Mouse (Mus musculus): ENCODE measurements around the gene Lrba. TPM values are rescaled to one million over a fixed set of nuclear protein-coding genes. Genes with fewer than 3 reads are reported as not detected.

Gene Lrba
- polyA plus RNA-seq, 1 experiment from 2014 or later: 8.8 TPM

- H3K4me2 ChIP-seq (replicated peaks): no peak overlapping the region
- H3K27ac ChIP-seq (replicated peaks): no peak overlapping the region
- WGBS: 57% methylated on average over 3 of the region's 3 CpGs
- H3K4me3 ChIP-seq: no peak overlapping the region
- H3K36me3 ChIP-seq: no peaks in the 10 kb centered on the region
- no peak overlapping the region for H3K9ac ChIP-seq (replicated peaks)
- ATAC-seq (ENCODE audit: low FRiP score, low read depth): no peak
- H3K27me3 ChIP-seq: no peaks in the 10 kb centered on the region
- no peaks in the 10 kb centered on the region for H3K9me3 ChIP-seq
- no peaks in the 10 kb centered on the region for H3K4me1 ChIP-seq
These were observed 426.5 kb downstream of the Lrba start for GRCm38 (mm10) chr3:86651006-86651405.

DNA sequence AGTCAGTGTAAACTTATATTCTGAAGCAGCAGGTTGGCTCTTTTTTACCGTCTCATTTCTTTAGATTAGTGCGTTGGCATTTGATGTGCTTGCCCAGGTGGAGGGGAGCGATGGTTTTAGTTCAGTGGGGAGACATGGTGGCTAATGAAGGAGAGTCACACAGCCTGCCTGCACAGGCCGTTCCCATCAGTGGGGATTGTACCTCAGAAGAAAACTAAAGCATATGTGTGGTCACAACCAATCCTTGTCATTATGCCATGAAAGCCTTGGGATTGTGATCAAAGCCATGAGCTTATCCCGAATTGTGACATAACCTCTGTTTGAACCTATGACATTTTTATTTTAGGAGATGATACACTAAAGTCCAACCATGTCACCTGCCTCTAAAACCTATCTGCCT, 434.8 kb downstream of the Lrba start:
- ATAC-seq (ENCODE audit: low FRiP score, low read depth): no peak
- WGBS: 70% methylated on average over 5 of the region's 5 CpGs

DNA sequence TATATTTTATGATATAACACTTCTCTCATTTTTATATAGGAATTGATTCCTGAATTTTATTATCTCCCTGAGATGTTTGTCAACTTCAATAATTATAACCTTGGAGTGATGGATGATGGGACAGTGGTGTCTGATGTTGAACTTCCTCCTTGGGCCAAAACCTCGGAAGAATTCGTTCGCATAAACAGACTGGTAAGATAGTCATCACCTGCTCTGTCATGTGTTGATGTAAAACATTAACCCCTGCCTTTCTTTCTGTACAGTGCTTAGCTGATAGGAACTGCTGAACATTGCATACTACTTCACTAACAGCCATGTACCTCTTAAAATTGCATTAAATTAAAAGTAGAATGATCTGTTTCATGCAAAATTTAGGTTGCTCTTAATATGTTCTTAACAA, 439.9 kb downstream of the Lrba start:
- no peak for ATAC-seq (ENCODE audit: low FRiP score, low read depth)
- no peak overlapping the region for H3K9ac ChIP-seq (replicated peaks)
- H3K4me1 ChIP-seq: no peaks in the 10 kb centered on the region
- no peaks in the 10 kb centered on the region for H3K27me3 ChIP-seq
- no peaks in the 10 kb centered on the region for H3K36me3 ChIP-seq
- WGBS: 70% methylated on average over 3 of the region's 3 CpGs
- no peak overlapping the region for H3K4me2 ChIP-seq (replicated peaks)
- H3K4me3 ChIP-seq: no peak overlapping the region
- no peaks in the 10 kb centered on the region for H3K9me3 ChIP-seq
- no peak overlapping the region for H3K27ac ChIP-seq (replicated peaks)

More for the DNA sequence above, 434.8 kb downstream of the Lrba start:
- H3K27me3 ChIP-seq: no peaks in the 10 kb centered on the region
- H3K4me1 ChIP-seq: no peaks in the 10 kb centered on the region
- no peaks in the 10 kb centered on the region for H3K9me3 ChIP-seq
- no peaks in the 10 kb centered on the region for H3K36me3 ChIP-seq
- no peak overlapping the region for H3K4me3 ChIP-seq
- H3K4me2 ChIP-seq (replicated peaks): no peak overlapping the region
- no peak overlapping the region for H3K9ac ChIP-seq (replicated peaks)
- H3K27ac ChIP-seq (replicated peaks): no peak overlapping the region

DNA sequence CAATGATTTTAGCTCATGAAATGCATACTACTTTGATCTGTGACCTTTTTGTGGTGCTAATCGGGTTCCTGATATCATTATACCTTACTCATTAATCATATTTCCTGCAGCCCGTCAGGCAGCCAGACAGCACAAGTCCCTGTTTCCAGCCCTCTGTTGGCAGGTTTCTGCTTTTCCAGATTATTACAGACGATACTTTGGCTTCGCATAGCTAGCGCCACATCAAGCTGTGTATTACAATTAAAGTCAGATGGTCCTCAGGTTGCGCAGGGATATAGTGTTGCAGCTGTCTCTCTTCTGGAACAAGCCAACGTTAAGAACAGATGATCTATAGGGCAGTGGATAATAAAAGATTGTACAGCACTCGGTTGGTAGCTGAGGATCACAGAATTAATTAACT, 443.7 kb downstream of the Lrba start:
- H3K27me3 ChIP-seq: no peaks in the 10 kb centered on the region
- no peaks in the 10 kb centered on the region for H3K9me3 ChIP-seq
- H3K4me1 ChIP-seq: no peaks in the 10 kb centered on the region
- H3K4me2 ChIP-seq (replicated peaks): no peak overlapping the region
- 65% methylated on average over 8 of the region's 8 CpGs for WGBS
- H3K4me3 ChIP-seq: no peak overlapping the region
- no peak overlapping the region for H3K9ac ChIP-seq (replicated peaks)
- no peak overlapping the region for H3K27ac ChIP-seq (replicated peaks)
- H3K36me3 ChIP-seq: no peaks in the 10 kb centered on the region
- no peak for ATAC-seq (ENCODE audit: low FRiP score, low read depth)

DNA sequence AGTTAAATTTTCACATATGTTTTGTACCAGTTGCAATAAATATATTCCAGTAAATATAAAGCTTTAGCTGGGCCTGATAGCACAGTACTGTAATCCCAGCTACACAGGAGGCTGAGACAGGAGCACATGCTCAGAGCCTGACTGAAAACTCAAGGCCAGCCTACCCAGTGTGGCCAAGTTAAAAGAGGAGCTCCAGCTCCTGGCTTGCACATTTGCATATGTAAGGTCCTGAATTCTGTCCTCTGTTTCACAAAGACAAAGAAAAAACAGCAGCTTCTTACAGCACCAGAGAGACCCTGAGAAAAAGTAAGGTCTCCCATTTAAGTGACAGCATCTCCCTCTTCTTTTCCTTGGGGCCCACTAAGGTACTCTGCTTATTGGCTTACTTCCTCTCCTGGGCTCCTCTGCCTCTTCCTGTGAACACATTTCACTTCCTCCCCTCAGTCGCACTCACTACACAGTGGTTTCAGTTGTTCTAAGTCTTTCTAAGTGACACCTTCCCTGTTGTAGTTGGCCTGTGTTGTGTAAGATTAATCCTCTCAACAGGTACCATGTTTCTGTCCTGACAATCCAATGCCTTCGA, 453.2 kb downstream of the Lrba start:
- no peaks in the 10 kb centered on the region for H3K27me3 ChIP-seq
- no peak overlapping the region for H3K4me2 ChIP-seq (replicated peaks)
- H3K27ac ChIP-seq (replicated peaks): no peak overlapping the region
- no peaks in the 10 kb centered on the region for H3K9me3 ChIP-seq
- 56% methylated on average over 2 of the region's 2 CpGs for WGBS
- H3K36me3 ChIP-seq: no peaks in the 10 kb centered on the region
- ATAC-seq (ENCODE audit: low FRiP score, low read depth): no peak
- no peak overlapping the region for H3K9ac ChIP-seq (replicated peaks)
- H3K4me3 ChIP-seq: no peak overlapping the region
- H3K4me1 ChIP-seq: no peaks in the 10 kb centered on the region

GRCm38 (mm10) chr3:86687571-86688209, 463.2 kb downstream of the Lrba start:
- peak; percentile 86 for ATAC-seq (ENCODE audit: low FRiP score, low read depth)
- 19% methylated on average over 7 of the region's 7 CpGs for WGBS

DNA sequence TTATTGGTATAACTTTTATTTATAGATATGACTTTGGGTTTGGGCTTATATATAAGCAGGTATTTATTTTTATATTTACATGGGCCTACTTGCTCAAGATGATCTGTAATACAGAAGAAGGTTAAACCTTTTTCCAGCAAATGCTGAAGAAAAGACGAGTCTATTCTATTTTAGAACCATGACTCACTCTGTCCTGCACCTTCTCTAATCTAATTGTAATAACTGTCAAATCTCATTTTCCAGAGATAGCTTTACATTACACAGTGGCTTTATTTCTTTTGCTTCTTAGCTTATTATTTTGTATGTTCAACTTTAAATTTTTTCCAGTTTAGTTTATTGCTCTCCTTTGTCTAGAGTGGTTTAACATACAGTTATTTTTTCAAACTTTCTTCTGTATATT, 464.0 kb downstream of the Lrba start:
- Histone ChIP-seq H3K27ac (replicated peaks) (no peak overlapping the region), H3K27me3 (0 out of 2 replicates have a peak, but pooled peaks cover 4% of the 10 kb centered on the region), H3K4me2 (replicated peaks) (no peak overlapping the region), H3K4me1 (peaks cover 10% of the 10 kb centered on the region; the same call in 1 of the 2 replicates), H3K4me3 (no peak overlapping the region), H3K9ac (replicated peaks) (no peak overlapping the region), H3K9me3 (no peaks in the 10 kb centered on the region), H3K36me3 (no peaks in the 10 kb centered on the region)
- WGBS: 30% methylated on average over 1 of the region's 1 CpGs
- ATAC-seq (ENCODE audit: low FRiP score, low read depth): no peak

More at GRCm38 (mm10) chr3:86687571-86688209, 463.2 kb downstream of the Lrba start:
- Histone ChIP-seq H3K27ac (replicated peaks) (peak overlapping the region; percentile 59), H3K9me3 (no peaks in the 10 kb centered on the region), H3K27me3 (0 out of 2 replicates have a peak, but pooled peaks cover 4% of the 10 kb centered on the region), H3K9ac (replicated peaks) (0 out of 2 replicates have a peak overlapping the region, but pooled peaks have one; percentile 15), H3K4me3 (no peak overlapping the region), H3K36me3 (no peaks in the 10 kb centered on the region), H3K4me2 (replicated peaks) (peak overlapping the region; percentile 26), H3K4me1 (peaks cover 10% of the 10 kb centered on the region; the same call in 1 of the 2 replicates)

- peak overlapping the region; percentile 35 for H3K4me2 ChIP-seq (replicated peaks)
- peaks cover 10% of the 10 kb centered on the region; the same call in 1 of the 2 replicates for H3K4me1 ChIP-seq
- ATAC-seq (ENCODE audit: low FRiP score, low read depth): peak; percentile 55
- H3K4me3 ChIP-seq: no peak overlapping the region
- no peak overlapping the region for H3K9ac ChIP-seq (replicated peaks)
- WGBS: 5% methylated on average over 7 of the region's 7 CpGs
- H3K36me3 ChIP-seq: no peaks in the 10 kb centered on the region
- H3K9me3 ChIP-seq: no peaks in the 10 kb centered on the region
- H3K27me3 ChIP-seq: 0 out of 2 replicates have a peak, but pooled peaks cover 4% of the 10 kb centered on the region
- H3K27ac ChIP-seq (replicated peaks): 0 out of 2 replicates have a peak overlapping the region, but pooled peaks have one; percentile 22
These were observed 464.8 kb downstream of the Lrba start for GRCm38 (mm10) chr3:86689305-86689704.

GRCm38 (mm10) chr3:86692779-86693178, 468.3 kb downstream of the Lrba start:
- H3K4me3 ChIP-seq: no peak overlapping the region
- H3K27ac ChIP-seq (replicated peaks): no peak overlapping the region
- no peaks in the 10 kb centered on the region for H3K36me3 ChIP-seq
- peaks cover 7% of the 10 kb centered on the region; the same call in 1 of the 2 replicates for H3K4me1 ChIP-seq
- no peaks in the 10 kb centered on the region for H3K9me3 ChIP-seq
- peaks cover 4% of the 10 kb centered on the region; the same call in 1 of the 2 replicates for H3K27me3 ChIP-seq
- no peak overlapping the region for H3K9ac ChIP-seq (replicated peaks)
- no peak overlapping the region for H3K4me2 ChIP-seq (replicated peaks)
- no peak for ATAC-seq (ENCODE audit: low FRiP score, low read depth)

GRCm38 (mm10) chr3:86693553-86693952, 469.1 kb downstream of the Lrba start:
- Histone ChIP-seq H3K9me3 (no peaks in the 10 kb centered on the region), H3K36me3 (no peaks in the 10 kb centered on the region), H3K9ac (replicated peaks) (no peak overlapping the region), H3K4me2 (replicated peaks) (no peak overlapping the region), H3K27ac (replicated peaks) (no peak overlapping the region), H3K4me1 (0 out of 2 replicates have a peak, but pooled peaks cover 4% of the 10 kb centered on the region), H3K27me3 (peaks cover 4% of the 10 kb centered on the region; the same call in 1 of the 2 replicates), H3K4me3 (no peak overlapping the region)
- WGBS: 82% methylated on average over 7 of the region's 7 CpGs
- ATAC-seq (ENCODE audit: low FRiP score, low read depth): no peak

- Histone ChIP-seq H3K27me3 (peaks cover 3% of the 10 kb centered on the region; the same call in 1 of the 2 replicates), H3K4me3 (no peak overlapping the region)
- 82% methylated on average over 2 of the region's 2 CpGs for WGBS
These were observed 474.5 kb downstream of the Lrba start for GRCm38 (mm10) chr3:86698947-86699346.

GRCm38 (mm10) chr3:86701163-86701563, 476.7 kb downstream of the Lrba start:
- Histone ChIP-seq H3K9me3 (no peaks in the 10 kb centered on the region), H3K27me3 (peaks cover 3% of the 10 kb centered on the region; the same call in 1 of the 2 replicates), H3K4me3 (no peak overlapping the region), H3K4me1 (peaks cover 15% of the 10 kb centered on the region), H3K27ac (replicated peaks) (peak overlapping the region; percentile 61), H3K4me2 (replicated peaks) (peak overlapping the region; percentile 10; the same call in 1 of the 2 replicates), H3K36me3 (no peaks in the 10 kb centered on the region), H3K9ac (replicated peaks) (no peak overlapping the region)
- ATAC-seq (ENCODE audit: low FRiP score, low read depth): peak; percentile 97
- 6% methylated on average over 1 of the region's 1 CpGs for WGBS

More at GRCm38 (mm10) chr3:86698947-86699346, 474.5 kb downstream of the Lrba start:
- no peak overlapping the region for H3K4me2 ChIP-seq (replicated peaks)
- H3K36me3 ChIP-seq: no peaks in the 10 kb centered on the region
- H3K9me3 ChIP-seq: no peaks in the 10 kb centered on the region
- H3K27ac ChIP-seq (replicated peaks): no peak overlapping the region
- peaks cover 15% of the 10 kb centered on the region for H3K4me1 ChIP-seq
- ATAC-seq (ENCODE audit: low FRiP score, low read depth): no peak
- no peak overlapping the region for H3K9ac ChIP-seq (replicated peaks)

Data from midbrain, embryonic 12.5 days (tissue).